Mouse (Mus musculus) right cerebral cortex, postnatal 36 days (tissue): ENCODE measurements around the gene Pcnp.

Source experiments
- DNase-seq, 2 experiments: peaks; one replicate each; pipeline ENCODE4 v3.0.0; 2022; ENCODE audit warnings: low spot score in 2 of 2, mixed read lengths in 1 of 2

The Pcnp gene

DNA sequence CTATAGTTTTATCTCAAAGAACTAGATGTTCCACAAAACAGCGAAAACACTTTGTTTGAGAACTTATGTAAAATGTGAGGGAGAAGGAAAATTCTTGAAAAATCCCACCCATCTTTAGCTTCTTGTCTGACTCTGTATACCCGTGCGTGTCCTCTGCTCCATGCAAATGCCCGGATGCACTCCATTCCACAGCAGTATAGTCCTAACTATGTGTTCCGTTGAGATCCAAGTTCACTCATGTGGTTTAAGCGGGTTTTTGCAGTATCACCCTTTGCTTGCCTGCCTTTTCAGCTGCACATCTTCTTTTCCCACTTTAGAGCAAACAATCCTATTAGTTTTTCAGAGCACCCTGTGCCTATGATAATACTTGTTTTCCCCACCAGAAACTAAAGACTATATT is 7.0 kb upstream of the Pcnp start:
- no peak for DNase-seq

DNA sequence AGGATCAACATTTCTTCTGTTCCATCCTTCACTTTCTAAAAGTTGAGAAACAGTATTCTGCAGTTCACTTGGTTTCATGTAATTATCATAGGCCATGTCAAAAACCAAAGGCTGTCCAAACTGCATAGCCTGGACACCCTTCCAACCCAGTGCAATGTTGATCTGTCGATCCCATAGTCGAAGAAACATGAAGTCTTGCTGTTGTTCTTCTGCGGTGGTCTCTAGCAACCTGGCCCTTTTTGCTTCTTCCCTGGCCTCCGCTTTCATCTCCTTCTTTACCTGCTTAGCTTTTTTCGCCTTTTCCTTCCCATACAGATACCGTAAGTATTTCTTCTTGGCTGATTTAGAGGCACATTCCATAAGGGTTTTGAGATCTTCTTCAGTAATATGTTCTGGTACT is 5.0 kb upstream of the Pcnp start:
- no peak for DNase-seq

DNA sequence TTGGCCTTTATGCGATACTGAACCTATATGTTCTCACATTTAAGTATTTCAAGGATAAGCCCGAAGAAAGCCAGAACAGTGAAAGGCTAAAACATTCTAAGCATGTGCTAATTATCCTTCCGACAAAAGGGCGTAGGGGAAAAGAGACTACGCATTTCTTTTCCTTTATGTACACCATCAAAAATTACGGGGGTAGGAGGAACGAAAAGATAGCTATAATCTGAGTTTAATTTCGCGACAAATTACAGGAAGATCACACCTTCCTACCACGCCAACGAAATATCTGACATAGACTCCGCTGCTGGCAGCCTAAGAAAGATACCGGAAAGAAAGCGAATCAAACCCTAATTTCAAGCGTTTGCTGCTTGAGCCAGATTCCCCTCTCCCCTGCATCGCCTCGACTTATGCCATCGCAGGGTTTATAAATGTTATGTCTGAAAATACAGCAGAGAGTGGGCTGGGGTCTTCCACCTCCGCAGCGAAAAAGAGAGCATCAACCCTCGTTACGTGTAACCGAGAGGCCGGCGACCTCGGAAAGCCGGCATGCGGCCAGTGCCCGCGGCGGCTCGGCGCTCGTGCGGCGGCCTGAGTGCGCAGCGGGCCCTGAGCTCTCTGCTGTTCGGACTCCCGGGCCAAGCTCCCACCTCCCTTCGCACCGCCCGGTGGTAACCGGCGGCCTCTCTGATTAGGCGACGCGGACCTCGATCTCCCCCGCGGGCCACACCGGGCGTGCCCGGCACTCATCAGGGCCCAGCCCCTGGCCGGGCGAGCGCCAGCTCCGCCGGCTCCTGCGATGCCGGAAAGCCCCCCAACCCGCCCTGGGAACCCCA is 602 bp downstream of the Pcnp start:
- peak in 1 of 2 experiments; percentile 17 for DNase-seq

DNA sequence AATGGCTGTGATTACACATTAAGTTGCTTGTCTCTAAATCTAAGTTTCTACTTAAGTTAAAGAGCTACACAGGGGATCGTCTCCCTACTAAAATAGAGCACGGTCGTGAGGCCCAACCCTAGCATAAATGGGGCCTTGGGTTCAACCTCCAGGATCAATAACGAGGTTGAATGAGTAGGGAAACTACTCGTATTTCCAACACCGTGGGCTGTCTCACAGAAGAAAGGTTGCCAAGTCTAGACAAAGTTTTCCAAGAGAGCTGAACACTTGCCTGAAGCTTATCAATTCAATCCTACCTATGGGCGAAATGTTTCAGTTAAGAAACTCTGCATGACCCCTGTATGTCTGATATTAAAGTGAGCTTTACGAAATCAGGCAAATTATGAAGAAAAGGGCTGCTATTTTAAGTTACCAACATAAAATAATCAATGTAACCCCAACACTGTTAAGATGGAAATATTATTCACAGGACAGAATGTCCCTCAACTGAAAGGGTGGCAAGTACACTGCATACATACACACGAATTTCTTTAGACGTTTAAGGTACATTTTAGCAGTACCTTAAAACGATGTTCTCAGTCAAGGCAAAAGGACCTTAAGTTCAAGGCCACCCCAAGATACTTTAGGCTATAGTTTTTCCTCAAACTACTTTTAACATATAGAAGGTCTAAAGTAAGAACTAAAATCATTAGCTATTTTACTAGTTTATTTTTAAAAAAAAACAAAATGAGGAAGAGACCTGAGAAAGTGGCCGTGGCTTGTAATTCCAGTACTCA is 1.5 kb downstream of the Pcnp start:
- no peak for DNase-seq

DNA sequence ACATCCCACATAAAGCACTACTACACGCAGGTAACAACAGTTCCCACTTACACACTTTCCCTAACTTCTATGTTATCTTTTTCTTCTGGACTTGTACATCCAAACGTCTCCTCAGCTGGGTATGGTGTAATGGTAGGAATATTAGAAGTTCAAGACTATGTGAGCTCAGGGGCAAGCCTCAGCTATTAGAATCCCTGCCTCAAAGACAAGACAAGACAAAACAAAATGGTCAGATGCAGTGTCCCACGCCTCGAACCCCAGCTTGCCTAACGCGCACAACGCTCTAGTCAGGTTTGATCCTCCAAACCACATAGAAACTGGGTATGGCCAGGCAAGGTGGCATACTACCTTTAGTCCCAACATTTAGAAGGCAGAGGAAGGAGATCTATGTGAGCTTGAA is 9.9 kb downstream of the Pcnp start:
- no peak for DNase-seq

DNA sequence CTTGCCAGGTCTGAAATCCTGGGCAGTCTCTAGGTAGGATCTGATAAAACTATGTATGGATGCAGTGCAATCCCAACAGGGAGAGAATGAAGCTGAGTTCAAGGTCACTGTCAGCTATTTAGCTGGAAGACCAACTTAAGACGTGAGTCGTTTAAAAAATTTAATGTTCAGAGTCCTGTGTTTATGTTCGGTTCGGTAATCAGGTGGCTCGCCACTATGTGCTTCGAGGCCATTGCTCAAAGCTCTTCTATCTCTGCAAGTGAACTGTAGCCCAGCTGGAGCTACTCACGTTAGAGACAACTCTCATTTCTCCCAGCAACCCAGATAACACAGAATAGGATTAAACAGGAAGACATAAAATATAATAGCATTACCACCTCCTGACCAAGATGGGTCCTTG is 15.5 kb downstream of the Pcnp start:
- DNase-seq = no peak

DNA sequence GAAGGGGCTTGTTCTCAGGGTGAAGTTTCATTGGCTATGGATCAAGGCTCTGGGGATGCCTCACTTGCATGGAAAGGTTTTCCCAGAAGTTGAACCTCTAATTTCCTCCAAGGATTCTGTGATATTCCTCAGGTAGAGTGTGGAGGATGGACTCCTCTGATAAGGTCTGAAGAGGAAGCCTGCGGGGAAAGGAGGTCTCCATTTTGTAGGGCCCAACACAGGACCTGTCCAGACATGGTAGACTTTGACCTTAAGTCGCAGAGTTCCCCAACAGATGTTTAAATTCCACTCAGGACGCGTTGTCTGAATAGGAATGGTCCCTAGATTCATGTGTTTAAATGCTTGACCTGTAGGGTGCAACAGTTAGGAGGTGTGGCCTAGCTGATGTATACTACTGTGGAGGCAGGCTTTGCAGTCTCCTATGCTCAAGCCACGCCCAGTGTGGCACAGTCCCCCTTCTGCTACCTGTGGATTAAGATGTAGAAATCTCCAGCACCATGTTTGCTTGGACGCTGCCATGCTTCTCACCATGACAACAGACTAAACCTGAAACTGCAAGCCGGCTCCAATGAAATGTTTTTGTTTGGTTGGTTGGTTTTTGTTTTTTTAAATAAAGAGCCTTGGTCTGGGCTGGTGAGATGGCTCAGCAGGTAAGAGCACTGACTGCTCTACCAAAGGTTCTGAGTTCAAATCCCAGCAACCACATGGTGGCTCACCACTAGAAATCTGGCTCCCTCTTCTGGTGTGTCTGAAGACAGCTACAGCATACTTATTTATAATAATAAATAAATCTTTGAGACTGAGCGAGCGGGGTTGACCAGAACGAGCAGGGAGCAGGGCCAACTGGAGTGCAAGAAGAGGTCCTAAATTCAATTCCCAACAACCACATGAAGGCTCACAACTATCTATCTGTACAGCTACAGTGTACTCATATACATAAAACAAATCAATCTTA is 16.5 kb downstream of the Pcnp start:
- DNase-seq = no peak

DNA sequence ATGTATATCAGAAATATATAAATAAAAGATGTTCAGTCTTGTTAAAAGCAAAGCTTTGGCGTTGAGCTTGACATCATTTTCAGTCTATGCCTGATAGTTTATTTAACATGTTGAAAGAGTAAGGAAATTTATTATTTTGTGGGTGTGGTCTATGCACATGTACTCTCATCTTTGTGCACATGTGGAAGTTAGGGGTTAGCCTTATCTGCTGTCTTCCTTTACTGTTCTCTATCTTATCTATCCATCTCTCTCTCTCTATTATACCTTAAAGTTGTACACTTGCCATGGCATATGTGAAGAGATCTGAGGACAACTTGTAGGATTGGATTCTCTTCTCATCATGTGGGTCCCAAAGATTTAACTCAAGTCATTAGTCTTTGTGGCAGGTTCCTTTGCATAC is 20.7 kb downstream of the Pcnp start:
- DNase-seq = no peak

DNA sequence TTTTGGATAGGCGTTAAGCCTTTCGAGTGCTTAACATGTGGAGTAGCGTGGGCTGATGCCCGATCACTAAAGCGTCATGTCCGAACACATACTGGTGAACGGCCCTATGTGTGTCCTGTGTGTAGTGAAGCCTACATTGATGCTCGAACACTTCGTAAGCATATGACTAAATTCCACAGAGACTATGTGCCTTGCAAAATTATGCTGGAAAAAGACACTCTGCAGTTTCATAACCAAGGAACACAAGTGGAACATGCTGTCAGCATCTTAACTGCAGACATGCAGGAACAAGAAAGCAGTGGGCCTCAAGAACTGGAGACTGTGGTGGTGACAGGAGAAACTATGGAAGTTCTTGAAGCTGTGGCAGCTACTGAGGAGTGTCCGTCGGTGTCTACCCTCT is 22.7 kb downstream of the Pcnp start:
- DNase-seq = no peak

DNA sequence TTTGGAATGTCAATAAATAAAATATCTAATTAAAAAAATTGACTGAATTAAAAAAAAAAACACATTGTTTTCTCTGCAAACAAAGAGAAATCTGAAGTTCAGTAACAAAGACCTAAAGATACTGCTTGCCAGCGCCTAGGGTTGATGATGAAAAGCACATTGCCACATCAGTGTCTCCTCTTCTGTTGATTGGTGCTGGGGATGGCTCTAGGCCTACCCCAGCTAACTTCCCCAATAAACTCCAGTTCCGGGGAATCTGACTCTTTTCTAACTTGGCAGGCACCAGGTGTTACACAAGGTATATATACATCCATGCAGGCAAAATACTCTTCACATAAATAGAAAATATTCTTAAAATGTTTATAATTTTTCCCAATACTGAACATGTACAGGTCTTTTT is 35.3 kb downstream of the Pcnp start:
- no peak for DNase-seq

DNA sequence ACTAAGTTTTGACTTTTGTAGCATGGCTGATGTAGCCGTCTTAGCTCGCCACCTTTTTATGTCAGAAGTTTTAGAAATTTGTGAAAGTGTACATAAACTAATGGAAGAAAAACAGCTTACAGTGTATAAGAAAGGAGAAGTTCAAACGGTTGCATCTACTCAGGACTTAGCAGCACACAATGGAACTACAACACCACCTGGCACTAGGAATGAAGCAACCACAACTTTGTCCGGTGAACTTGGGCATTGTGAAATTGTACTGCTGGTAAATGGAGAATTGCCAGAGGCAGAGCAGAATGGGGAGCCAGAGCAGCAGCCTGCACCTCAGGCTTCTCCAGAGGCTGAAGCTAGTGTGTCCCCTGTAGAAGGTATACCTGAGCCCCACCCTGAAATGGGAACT is 39.2 kb downstream of the Pcnp start:
- DNase-seq = no peak

DNA sequence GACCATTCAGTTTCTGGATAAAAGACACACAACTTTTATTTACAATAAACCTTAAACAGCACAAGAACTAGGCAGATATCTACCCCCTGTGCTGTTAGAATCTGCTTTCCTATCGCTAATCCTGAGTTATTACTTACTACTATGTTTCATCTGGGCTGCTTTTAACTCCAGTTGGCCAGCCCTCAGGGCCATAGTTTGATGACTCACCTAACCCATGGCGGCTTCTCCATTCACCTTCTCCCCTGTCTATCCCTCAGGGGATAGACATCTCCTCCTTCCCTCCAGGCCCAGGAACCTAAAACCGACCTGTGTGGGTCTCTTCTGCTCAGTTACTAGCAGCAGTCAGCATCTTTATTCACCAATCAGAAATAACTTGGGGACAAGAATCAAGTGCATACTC is 43.5 kb downstream of the Pcnp start:
- no peak for DNase-seq

DNA sequence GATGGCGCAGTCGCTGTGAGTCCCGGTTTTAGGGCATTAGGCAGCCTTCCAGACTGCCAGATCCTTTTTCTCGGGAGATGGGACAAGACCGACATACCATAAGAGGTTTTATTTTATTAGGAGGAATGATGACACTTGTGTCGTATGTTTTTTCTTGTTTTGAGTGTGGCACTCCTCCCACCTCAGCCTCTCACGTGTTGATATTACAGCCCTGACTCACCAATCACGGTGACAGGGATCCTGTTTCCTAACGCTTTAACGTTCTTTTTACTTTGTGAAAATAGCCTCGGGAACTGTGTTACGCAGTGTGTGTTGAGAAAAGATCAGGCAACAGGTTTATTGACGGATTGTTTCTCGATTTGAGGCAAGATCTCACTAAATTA is 54.6 kb downstream of the Pcnp start:
- no peak for DNase-seq

DNA sequence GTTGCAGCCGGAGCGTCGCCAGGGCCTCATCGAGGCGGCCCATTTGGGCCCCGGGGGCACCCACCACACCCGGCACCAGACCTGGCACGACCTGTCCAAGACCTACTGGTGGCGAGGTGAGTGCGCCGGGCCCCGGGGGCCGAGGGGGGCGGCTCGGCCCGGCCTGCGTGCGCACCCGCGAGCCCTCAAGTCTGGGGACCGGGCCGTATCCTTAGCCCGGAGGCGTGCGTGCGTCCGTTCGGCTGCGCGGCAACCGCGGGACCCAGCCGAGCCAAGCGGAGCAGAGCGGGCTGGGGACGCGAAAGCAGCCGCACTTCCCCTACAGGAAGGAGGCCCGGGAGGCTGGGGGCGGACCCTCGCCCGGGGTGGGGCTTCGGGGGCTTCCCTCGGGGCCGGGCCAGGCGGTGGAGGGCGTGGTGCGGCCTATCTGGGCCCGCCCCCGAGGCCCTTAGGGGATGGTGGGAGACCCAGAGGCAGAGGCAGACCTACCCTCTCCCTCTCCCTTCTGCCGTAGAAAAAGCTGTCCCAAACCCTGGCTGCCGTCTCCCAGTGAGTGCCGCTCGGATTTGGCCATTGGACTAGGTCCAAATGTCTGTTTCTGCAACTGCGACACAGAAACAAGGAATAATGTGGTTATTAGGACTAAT is 55.2 kb downstream of the Pcnp start:
- peak; percentile 67 to 75 for DNase-seq

DNA sequence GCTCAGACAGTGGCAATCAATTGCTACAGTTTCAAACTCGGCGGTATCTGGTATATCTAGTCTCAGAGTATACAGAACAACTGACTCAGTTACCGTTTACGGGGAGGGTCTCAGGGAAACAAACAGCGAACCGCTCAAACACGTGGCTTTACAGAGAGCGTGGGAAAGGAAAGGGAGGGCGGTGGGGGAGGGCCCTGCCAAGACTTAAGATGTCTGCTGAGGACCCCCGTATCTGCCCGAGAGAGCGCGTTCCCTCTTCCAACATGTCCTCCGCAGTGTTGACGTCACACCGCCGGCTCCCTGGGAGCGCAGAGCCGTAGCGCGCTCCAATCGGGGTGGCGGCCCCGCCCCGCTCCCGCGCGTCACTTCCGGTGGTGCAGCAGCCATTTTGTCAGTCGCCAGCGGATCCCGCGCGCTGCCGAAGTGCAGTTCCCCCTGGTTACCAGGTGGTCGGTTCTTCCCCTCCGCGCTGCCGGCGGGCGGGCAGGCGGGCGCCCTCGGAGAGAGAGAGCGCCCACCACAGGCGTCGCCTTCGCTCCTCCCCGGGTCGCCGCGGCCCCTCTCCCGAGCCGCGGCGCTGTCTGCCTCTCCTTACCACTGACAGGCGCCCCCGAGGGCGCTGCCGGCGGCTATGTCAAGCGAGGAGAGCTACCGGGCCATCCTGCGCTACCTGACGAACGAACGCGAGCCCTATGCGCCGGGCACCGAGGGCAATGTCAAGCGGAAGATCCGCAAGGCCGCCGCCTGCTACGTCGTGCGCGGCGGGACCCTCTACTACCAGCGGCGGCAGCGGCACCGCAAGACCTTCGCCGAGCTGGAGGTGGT is 55.9 kb downstream of the Pcnp start, which contains the start of gene Zbtb11:
Zbtb11 (plus strand) TSS at position 453 of the 825 bp plus-strand sequence.
- peak; percentile 98 for DNase-seq

DNA sequence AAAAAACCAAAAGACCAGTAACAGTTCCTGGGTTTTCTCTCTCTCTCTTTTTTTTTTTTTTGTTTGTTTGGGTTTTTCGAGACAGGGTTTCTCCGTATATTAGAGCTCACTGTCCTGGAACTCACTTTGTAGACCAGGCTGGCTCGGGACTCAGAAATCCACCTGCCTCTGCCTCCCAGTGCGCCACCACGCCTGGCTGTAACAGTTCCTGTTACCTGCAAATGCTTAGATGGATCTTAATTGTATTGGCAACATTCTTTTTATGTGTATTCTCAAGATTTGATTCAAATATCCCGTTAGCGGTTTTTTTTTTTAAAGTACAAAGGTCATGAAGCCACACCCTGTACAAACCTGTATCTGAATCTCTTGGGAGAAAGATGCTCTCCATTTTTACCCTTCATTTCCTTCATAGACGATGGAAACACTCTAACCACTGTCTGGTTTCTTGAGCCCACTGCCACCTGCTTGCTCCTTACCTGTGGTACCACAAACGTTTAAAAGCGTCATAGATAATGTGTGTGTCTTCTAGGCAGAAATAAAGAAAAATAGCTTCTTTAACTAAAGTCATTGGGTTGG is 56.8 kb downstream of the Pcnp start:
- no peak for DNase-seq

DNA sequence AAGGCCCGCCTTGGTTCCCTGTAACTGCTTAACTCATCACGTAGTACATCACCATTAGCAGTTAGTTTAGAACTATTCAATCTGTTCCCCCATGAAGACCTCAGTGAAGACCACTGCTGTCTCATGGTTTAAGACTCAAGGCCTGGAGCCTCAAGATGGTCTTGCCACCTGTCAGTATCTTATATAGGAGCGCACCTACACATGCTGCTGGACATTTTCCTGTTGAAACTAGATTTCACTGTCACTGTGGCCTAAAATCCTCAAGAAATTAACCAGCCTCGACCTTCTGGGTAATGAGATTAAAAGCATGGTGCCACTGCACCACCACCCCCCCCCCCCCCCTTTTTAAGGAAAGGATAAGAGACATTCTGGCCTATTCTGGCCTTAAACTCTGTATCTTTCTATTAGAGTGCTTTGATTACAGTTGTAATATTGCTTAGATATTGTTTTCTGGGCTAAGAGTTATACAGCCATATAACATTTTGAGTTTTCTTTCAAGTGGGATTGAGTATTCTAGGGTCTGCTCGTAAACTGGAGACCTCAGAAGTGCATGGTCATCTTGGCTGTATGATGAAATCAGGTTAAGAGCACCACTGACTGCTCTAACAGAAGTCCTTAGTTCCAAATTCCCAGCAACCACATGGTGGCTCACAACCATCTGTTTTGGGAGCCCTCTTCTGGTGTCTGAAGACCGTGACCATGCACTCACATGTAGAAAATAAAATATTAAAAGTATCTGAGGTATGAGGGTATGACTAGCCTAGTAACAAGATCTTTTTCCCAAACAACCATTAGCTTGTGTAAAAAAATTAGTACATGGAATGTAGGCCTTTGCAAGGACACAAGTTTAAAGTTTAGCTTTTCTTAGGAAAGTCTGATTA is 57.6 kb downstream of the Pcnp start:
- DNase-seq = no peak

DNA sequence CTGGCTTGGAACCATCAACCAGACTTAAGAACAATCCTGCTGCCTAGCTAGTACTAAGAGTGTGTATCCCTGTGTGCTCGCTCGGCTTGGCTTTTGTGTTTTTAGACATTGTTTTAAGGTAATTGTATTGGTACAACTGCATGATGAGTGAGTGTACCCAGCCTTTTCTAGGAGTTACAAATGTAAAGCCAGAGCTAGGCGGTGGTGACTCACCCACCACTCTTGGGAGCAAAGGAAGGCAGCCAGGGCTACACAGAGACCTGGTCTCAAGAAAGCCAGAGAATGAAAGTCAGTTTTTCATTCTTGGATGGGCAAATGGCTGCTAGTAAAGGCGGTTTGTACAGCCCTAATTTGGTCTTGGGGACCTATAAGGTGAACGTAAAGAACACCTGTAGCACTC is 59.1 kb downstream of the Pcnp start:
- DNase-seq = no peak

DNA sequence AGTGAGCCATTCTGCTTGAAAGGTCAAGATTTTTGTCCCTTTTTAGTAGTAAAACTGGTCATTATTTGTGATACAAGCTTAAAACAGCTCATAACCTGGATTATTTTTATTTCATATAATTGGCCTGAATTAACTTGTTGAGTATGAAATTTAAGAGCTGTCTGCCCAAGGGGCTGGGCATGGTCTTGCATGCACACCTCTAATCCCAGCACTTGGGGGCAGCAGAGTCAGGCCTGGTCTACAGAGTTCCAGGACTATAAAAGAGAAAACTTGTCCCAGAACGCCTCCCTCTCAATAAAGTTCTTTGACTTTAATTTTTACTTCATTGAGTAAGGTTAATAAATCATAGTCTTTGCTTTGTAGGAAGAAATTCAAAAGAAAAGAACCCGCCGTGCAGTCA is 60.4 kb downstream of the Pcnp start:
- no peak for DNase-seq
